Mouse (Mus musculus) erythroblast, adult 5-6 weeks (primary cell): Measurements from ENCODE around the gene Fes. TPM values are rescaled to one million over a fixed set of nuclear protein-coding genes. Genes with fewer than 3 reads are reported as not detected.
A peak's percentile ranks its signal among the peaks of the same experiment; 100 is the strongest.

Experiments
- ATAC-seq: replicated peaks from 2 replicates; pipeline ENCODE4 v1.8.0; 2016; ENCODE audit warnings: moderate number of reproducible peaks, mild to moderate bottlenecking, moderate TSS enrichment, inconsistent platforms; ENCODE audit not compliant: poor library complexity, low FRiP score, severe bottlenecking
- total RNA-seq, 2 experiments: library from RNA; stranded (forward) in 1 of 2; stranded (reverse) in 1 of 2; fragments of 150-400 nt in 1 of 2; fragments of 200-764, 138-1000 nt in 1 of 2; gene quantifications; 2 replicates each; pipeline versions ENCODE4 v1.2.3 to v1.2.4; 2015 to 2017; ENCODE audit warnings: low replicate concordance in 2 of 2

Fes gene
- 56.5 and 60.0 TPM in 2 replicates for total RNA-seq (2015; ENCODE audit: low replicate concordance)
- 24.4 and 31.2 TPM in 2 replicates for total RNA-seq (2017; ENCODE audit: low replicate concordance)

DNA sequence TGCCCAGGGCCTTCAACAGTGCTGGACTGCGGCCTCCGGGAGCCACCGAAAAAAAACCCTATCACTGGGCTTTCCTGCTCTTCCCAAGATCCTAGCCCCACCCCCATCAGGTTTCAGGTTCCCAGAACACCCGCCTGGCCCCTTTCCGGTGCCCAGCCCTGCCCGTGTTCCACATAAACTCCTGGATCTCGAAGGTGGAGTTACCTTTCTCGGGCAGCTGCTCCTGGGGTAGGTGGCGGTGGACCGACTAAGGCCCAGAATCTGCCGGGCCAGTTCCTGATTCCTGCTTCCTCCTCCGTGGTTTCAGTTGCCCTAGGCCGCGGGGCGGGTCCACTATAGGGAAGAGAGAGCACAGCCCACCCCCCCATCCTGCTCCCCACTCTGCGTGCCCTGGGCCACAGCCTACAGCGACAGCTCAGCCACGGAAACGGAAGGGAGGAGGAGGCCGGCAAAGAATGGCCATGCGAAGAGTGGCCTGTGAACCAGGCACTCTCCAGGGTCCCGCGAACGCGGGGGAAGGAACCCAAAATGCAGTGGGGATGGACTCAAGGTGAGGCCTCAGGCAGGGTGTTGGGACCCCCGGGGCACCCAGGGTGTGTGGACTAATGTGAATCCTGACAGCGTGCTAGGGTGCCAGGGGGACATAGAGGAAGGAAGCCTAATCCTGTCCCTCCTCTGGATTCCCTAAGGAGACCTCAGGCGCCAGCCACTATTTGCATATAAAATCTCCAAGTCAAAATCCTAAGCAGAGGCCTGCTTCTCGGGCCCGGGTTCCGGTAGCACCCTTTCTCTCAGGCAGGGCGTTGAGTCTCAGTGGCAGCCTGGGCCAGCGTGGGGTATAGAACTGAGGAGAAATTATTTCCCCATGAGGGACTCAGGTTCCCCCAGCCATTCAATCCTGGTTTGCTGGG is at the start of gene Fes:
Fes (minus strand) TSS at position 314 of the 911 bp plus-strand sequence.
- no peak for ATAC-seq

GRCm38 (mm10) chr7:80436571-80436970 is 48.8 kb upstream of the Fes start:
- no peak for ATAC-seq

DNA sequence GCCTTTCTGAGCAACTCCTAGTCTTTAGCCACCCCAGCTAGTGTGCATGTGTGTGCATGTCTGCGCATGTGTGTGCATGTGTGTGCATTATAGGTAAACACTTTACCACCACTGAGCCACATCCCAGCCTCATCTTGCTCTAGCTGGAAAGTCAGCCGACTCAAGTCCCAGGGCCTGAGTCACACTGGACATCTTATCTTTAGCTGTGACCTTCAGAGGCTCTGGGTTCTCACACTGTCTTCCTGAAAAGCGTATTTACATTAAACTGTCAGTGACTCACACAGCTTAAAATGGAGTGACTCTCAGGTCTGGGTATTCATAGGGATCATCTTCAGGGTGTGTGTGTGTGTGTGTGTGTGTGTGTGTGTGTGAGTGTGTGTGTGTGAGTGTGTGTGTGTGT is 47.8 kb upstream of the Fes start:
- 0 out of 2 replicates have a peak, but pooled peaks have one; percentile 23 for ATAC-seq

- ATAC-seq = no peak
Observed at GRCm38 (mm10) chr7:80429661-80430060, 41.9 kb upstream of the Fes start.

- no peak for ATAC-seq
Observed at GRCm38 (mm10) chr7:80427730-80428129, 40.0 kb upstream of the Fes start.

- ATAC-seq = no peak
Observed at GRCm38 (mm10) chr7:80426363-80426762, 38.6 kb upstream of the Fes start.

DNA sequence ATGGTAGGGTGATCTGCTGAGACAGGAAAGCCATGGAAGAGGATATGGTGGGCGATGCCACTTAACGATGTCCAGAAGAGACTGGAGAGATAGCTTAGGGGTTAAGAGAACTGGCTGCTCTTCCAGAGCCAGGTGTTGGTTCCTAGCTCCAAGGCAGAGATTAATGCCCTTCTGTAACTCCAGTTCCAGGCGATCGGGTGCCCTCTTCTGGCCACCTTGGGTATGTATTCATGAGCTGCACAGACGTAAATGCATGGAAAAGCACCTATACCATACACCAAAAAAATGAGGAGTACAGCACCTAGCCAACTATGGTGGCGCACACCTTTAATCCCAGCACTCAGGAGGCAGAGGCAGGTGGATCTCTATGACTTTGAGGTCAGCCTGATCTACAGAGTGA is 37.0 kb upstream of the Fes start:
- ATAC-seq = peak; percentile 51; the same call in 1 of the 2 replicates

DNA sequence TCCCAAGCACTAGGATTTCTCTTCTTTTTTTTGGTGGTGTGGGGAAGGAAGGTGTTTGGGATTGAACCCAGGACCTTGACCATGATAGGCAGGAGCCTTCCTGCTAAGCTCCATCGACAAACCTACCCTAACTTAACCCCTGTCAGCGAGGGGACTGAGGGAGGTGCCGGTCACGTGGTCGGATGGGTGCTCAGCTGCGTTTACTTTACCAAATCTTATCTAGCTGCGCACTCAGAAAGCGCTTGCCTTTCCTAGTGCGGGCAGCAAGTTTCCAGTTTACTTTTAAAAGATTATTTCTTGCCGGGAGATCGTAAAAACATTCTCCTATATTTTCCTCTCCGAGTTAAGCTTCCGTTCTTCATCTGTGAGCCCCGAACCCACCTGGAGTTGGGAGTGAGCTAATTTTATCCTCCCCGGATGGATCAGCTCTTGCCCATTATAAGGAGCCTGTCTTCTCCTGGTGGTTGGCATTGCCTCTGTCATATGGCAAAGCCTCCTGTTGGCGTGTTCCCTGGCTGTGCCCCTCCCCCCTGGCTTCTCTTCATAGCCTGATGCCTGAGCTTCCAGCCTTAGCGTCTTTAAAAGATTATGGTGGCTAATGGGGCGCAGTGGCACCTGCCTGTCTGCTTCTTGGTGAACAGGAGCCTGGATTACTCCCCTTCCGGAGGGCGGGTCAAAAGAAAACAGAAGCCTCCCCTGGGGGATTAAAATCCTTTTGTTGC is 35.2 kb upstream of the Fes start:
- ATAC-seq = peak; percentile 72

GRCm38 (mm10) chr7:80421576-80421975 is 33.8 kb upstream of the Fes start:
- no peak for ATAC-seq

GRCm38 (mm10) chr7:80420586-80420985 is 32.8 kb upstream of the Fes start:
- ATAC-seq = no peak

DNA sequence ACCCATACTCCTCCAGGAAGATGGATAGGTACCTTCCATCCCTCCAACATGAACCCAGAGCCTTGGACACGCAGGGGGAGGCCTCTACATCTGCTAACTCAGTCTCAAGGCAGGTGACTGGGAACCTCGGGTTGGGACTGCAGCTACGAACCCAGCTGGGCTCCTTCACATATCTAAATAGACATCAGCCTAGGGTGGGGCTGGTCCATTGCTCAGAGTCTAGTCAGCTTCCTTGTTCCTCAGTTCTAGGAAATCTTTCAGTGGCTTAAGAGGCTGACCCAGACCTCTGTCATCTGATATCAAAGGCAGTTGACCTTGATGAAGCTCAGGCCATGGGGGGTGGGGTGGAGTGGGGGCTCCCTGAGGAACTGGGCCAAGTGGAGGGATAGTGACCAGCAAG is 31.5 kb upstream of the Fes start:
- ATAC-seq = no peak

GRCm38 (mm10) chr7:80418036-80418435 is 30.3 kb upstream of the Fes start:
- no peak for ATAC-seq

DNA sequence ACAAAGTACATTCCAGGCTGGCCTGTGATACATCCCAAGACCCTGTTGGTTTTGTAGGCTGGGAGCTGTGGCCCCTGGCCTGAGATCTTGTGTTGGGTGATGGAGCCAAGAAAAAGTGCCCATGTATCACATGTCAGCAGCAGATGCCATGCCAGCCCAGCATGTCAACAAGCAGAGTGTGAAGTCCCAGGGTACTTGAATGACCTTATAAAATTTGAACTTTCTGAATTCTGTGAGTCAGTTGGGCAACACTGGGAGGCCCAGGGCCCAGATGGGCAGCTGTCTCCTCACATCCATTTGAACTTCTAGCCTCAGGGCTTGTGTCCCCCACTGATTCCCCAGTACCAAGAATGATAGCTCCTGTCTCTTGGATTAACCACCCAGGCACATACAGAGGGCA is 29.9 kb upstream of the Fes start:
- no peak for ATAC-seq

DNA sequence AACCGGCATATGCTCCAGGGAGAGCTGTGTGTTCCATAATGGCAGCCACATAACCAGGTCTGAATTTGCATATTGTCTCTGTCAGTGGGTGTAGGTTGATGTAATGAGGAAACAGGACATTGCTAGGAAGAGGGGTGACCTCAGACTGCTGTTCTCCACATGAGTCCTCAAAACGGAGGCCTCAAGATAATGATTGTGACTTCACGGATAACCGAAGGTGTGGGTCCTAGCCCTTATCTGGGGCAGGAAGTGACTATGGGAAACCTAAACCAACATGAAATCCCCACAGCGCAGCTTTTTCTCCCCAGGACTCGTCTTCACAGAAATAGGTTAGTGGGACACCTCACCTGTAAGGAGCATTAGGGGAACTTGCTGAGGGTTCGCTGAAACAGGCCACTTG is 29.2 kb upstream of the Fes start:
- ATAC-seq = no peak

DNA sequence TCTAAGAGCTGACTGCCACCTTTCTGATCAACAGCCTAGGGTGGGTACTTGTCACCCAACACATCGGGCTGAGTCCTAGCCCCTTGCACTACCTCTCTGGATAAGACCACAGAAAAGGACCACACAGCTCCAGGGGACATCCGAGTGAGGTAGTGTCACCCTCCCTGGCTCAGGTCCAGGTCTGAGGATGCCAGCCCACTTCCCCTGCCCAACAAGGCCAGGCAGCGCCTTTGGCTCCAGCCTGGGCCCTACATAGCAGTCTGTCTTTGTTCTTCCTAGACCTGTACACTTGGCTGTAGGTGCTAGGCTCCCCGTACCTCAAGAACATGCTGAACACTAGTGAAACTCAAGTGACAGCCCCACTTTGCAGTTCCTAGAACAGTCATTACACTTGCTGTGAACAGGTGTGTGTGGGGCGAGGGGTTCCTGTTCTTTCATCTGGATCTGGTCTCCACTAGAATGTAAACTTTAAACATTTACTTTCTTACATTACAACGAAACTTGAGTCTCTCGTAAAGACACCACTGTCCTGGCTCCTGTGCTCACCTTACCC is 26.6 kb upstream of the Fes start:
- no peak for ATAC-seq

GRCm38 (mm10) chr7:80413512-80414302 is 26.0 kb upstream of the Fes start:
- no peak for ATAC-seq

DNA sequence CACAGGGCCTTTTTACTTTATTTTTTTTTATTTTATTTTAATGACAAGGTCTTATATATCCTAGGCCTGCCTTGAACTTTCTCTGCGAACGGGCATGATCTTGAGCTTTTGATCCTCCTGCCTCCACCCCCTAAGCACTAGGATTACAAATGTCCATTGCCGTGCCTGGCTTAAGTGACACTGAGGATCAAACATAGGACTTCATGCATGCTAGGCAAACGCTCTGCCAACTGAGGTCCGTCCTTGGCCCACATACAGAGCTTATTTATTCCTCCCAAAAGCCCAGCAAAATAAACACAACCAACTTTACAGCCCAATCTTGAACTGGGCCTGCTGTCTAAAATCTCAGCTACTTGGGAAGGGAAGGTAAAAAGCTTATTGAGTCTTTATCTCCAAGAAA is 25.0 kb upstream of the Fes start:
- ATAC-seq = no peak

DNA sequence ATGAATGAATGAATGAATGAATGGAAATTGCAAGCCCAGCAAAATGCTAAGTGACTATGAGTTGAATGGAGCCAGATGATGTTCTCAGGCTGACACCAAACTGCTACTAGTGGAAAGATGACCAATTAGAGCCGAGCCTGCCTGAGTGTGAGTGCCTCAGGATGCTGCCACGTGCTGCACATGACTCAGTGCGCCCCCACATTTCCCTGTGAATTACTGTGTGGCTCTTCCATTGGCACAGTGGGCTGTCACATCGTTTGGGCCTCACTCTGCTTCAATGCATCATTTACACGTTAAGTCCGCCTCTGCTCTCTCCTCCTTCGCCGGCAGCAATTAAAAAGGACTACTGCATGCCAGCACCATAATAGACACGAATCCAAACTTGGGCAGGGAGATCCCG is 24.5 kb upstream of the Fes start:
- ATAC-seq = no peak

DNA sequence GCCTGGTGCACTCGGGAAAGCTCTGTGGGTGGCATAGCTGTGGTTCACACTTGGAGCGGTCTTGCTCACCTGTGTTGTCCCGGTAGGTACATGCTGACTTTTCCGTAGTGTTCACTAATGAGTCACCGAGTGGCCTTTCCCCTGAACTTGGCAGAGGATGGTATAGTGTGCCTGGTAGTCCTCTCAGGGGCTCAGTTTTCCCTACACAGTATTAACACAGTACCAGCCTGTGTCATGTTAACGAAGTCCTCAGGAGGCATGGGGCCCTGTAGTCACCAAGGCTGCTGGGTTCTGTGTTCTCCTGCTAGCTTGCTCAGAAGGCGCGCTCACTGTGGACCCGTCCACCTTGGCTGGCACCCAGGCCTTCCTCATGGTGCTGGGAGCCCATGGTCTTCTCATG is 22.6 kb upstream of the Fes start:
- no peak for ATAC-seq

GRCm38 (mm10) chr7:80407712-80408111 is 20.0 kb upstream of the Fes start:
- no peak for ATAC-seq
